In genomic region chr7:25219416-25219750, GRCm38 (mm10) we compare ENCODE assay signal across 8 mouse cellular contexts. TPM values are rescaled to one million over a fixed set of nuclear protein-coding genes. Genes with fewer than 3 reads are reported as not detected.
A peak's percentile ranks its signal among the peaks of the same experiment; 100 is the strongest.
DNase-seq lines count a peak whose midpoint lies in the region; ATAC-seq and TF ChIP-seq lines count a peak whose summit lies in the region.

No protein-coding gene starts in this region.

- H3K27ac ChIP-seq in kidney, embryonic 16.5 days (ENCODE audit: low read length) = peak overlapping the region; percentile 70
- H3K27ac ChIP-seq in cortical plate, adult 2 months (ENCODE audit: insufficient read depth, low read length) = 0 out of 2 replicates have a peak overlapping the region, but pooled peaks have one; percentile 19
- H3K27ac ChIP-seq in intestine, embryonic 14.5 days (ENCODE audit: low read depth) = peak overlapping the region; percentile 80
- H3K27ac ChIP-seq in midbrain, embryonic 15.5 days = peak overlapping the region; percentile 85

- H3K36me3 ChIP-seq in kidney, embryonic 16.5 days (ENCODE audit: insufficient read depth, low read length) = peaks cover 8% of the 10 kb centered on the region
- H3K36me3 ChIP-seq in intestine, embryonic 14.5 days (ENCODE audit: control insufficient read depth, insufficient read depth, low read length) = peaks cover 19% of the 10 kb centered on the region
- H3K36me3 ChIP-seq in midbrain, embryonic 15.5 days (replicated peaks) = peaks cover 7% of the 10 kb centered on the region; the same call in 1 of the 2 replicates

- H3K9me3 ChIP-seq in kidney, embryonic 16.5 days (ENCODE audit: low read length) = no peaks in the 10 kb centered on the region
- no peaks in the 10 kb centered on the region for H3K9me3 ChIP-seq in intestine, embryonic 14.5 days (ENCODE audit: control insufficient read depth, low read length)
- no peaks in the 10 kb centered on the region for H3K9me3 ChIP-seq in midbrain, embryonic 15.5 days

- H3K4me2 ChIP-seq in kidney, embryonic 16.5 days (replicated peaks; ENCODE audit: low read depth, low read length) = peak overlapping the region; percentile 86
- peak overlapping the region; percentile 83 for H3K4me2 ChIP-seq in intestine, embryonic 14.5 days (ENCODE audit: low read length)
- peak overlapping the region; percentile 90 for H3K4me2 ChIP-seq in midbrain, embryonic 15.5 days

- ATAC-seq in kidney, embryonic 16.5 days (ENCODE audit: low FRiP score, low TSS enrichment) = peak; percentile 13
- peak; percentile 30 for ATAC-seq in intestine, embryonic 14.5 days (replicated peaks; ENCODE audit: low FRiP score, low TSS enrichment, low read depth)
- peak; percentile 31 for ATAC-seq in midbrain, embryonic 15.5 days (replicated peaks)

- peak overlapping the region; percentile 63 for H3K4me3 ChIP-seq in kidney, embryonic 16.5 days (ENCODE audit: low read length)
- peak overlapping the region; percentile 86 for H3K4me3 ChIP-seq in cortical plate, adult 2 months (ENCODE audit: insufficient read depth, low read length)
- peak overlapping the region; percentile 72 for H3K4me3 ChIP-seq in intestine, embryonic 14.5 days (ENCODE audit: low read depth, low read length)
- H3K4me3 ChIP-seq in midbrain, embryonic 15.5 days = peak overlapping the region; percentile 59

- peaks cover 26% of the 10 kb centered on the region for H3K4me1 ChIP-seq in kidney, embryonic 16.5 days (ENCODE audit: insufficient read depth, low read length)
- H3K4me1 ChIP-seq in cortical plate, adult 2 months (ENCODE audit: control insufficient read depth, insufficient read depth, low read length) = no peaks in the 10 kb centered on the region
- H3K4me1 ChIP-seq in intestine, embryonic 14.5 days (replicated peaks; ENCODE audit: control insufficient read depth, insufficient read depth, low read length) = peaks cover 29% of the 10 kb centered on the region
- H3K4me1 ChIP-seq in midbrain, embryonic 15.5 days = peaks cover 36% of the 10 kb centered on the region

- no peak for TF ChIP-seq CTCF in cortical plate, adult 2 months (IDR thresholded peaks at IDR 0.05; ENCODE audit: extremely low read depth, insufficient read depth, low read length)

- peak overlapping the region; percentile 76 for H3K9ac ChIP-seq in kidney, embryonic 16.5 days (replicated peaks; ENCODE audit: low read length)
- H3K9ac ChIP-seq in intestine, embryonic 14.5 days (ENCODE audit: low read length) = peak overlapping the region; percentile 63
- peak overlapping the region; percentile 60 for H3K9ac ChIP-seq in midbrain, embryonic 15.5 days

- WGBS in kidney, embryonic 16.5 days = under 1% methylated on average over 16 of the region's 16 CpGs
- WGBS in intestine, embryonic 14.5 days = under 1% methylated on average over 16 of the region's 16 CpGs
- under 1% methylated on average over 16 of the region's 16 CpGs for WGBS in midbrain, embryonic 15.5 days

- no peak for TF ChIP-seq POLR2A in cortical plate, adult 2 months (IDR thresholded peaks at IDR 0.05; ENCODE audit: extremely low read depth, insufficient read depth, low read length)

- no peak for DNase-seq in kidney, adult 18-20 months
- DNase-seq in intestine, embryonic 14.5 days (ENCODE audit: low spot score) = no peak
- no peak for DNase-seq in spleen, postnatal 4 days (ENCODE audit: low spot score in 2 of 2)
- DNase-seq in gastrocnemius, postnatal 10 days = no peak
- DNase-seq in adrenal gland, postnatal 25 days = no peak

- H3K27me3 ChIP-seq in kidney, embryonic 16.5 days (ENCODE audit: insufficient read depth, low read length) = no peaks in the 10 kb centered on the region
- no peaks in the 10 kb centered on the region for H3K27me3 ChIP-seq in intestine, embryonic 14.5 days (replicated peaks; ENCODE audit: control insufficient read depth, insufficient read depth, low read length)
- no peaks in the 10 kb centered on the region for H3K27me3 ChIP-seq in midbrain, embryonic 15.5 days (replicated peaks)

RNA-seq across cellular contexts. Expression of gene Dedd2, which starts 1.0 kb away (rescaled TPM):
- polyA plus RNA-seq in kidney, embryonic 16.5 days (2015; fragmentation: Nextera tagmentation; extraction: Ambion mirVana) = 12.0 and 13.2 TPM in 2 replicates
- polyA plus RNA-seq in cortical plate, adult 2 months (2012; rRNA removed) = 22.7 and 25.7 TPM in 2 replicates
- 8.0 and 9.0 TPM in 2 replicates for polyA plus RNA-seq in intestine, embryonic 14.5 days (2014; fragmentation: Nextera tagmentation; extraction: Ambion mirVana)
- 18.5 and 18.7 TPM in 2 replicates for polyA plus RNA-seq in midbrain, embryonic 15.5 days (2015; fragmentation: Nextera tagmentation; extraction: Ambion mirVana)
- total RNA-seq in gastrocnemius, postnatal 10 days (2021) = 1 to 10 TPM; 6.3 to 7.4 TPM
- 17.5 and 18.0 TPM in 2 replicates for total RNA-seq in adrenal gland, postnatal 25 days (2021)

RNA-seq across cellular contexts. Expression of gene Zfp526, which starts 1.8 kb away (rescaled TPM):
- polyA plus RNA-seq in kidney, embryonic 16.5 days (2015; fragmentation: Nextera tagmentation; extraction: Ambion mirVana) = 2.7 and 3.0 TPM in 2 replicates
- polyA plus RNA-seq in cortical plate, adult 2 months (2012; rRNA removed) = 7.4 and 8.0 TPM in 2 replicates
- 3.9 and 4.2 TPM in 2 replicates for polyA plus RNA-seq in intestine, embryonic 14.5 days (2014; fragmentation: Nextera tagmentation; extraction: Ambion mirVana)
- 1.8 and 1.9 TPM in 2 replicates for polyA plus RNA-seq in midbrain, embryonic 15.5 days (2015; fragmentation: Nextera tagmentation; extraction: Ambion mirVana)
- 1 to 10 TPM; 6.2 to 8.5 TPM for total RNA-seq in gastrocnemius, postnatal 10 days (2021)
- total RNA-seq in adrenal gland, postnatal 25 days (2021) = 14.6 and 16.0 TPM in 2 replicates

RNA-seq across cellular contexts. Expression of gene Gsk3a, which starts 18.3 kb away (rescaled TPM):
- polyA plus RNA-seq in kidney, embryonic 16.5 days (2015; fragmentation: Nextera tagmentation; extraction: Ambion mirVana) = 9.0 and 9.9 TPM in 2 replicates
- 287 and 292 TPM in 2 replicates for polyA plus RNA-seq in cortical plate, adult 2 months (2012; rRNA removed)
- polyA plus RNA-seq in intestine, embryonic 14.5 days (2014; fragmentation: Nextera tagmentation; extraction: Ambion mirVana) = 13.2 and 13.6 TPM in 2 replicates
- polyA plus RNA-seq in midbrain, embryonic 15.5 days (2015; fragmentation: Nextera tagmentation; extraction: Ambion mirVana) = 19.5 TPM in 2 replicates
- total RNA-seq in gastrocnemius, postnatal 10 days (2021) = 10 to 100 TPM; 51.1 to 60.2 TPM
- total RNA-seq in adrenal gland, postnatal 25 days (2021) = 97.4 and 108 TPM in 2 replicates

RNA-seq across cellular contexts. Expression of gene Erf, which starts 31.2 kb away (rescaled TPM):
- 12.5 and 15.2 TPM in 2 replicates for polyA plus RNA-seq in kidney, embryonic 16.5 days (2015; fragmentation: Nextera tagmentation; extraction: Ambion mirVana)
- 47.2 and 48.6 TPM in 2 replicates for polyA plus RNA-seq in cortical plate, adult 2 months (2012; rRNA removed)
- polyA plus RNA-seq in intestine, embryonic 14.5 days (2014; fragmentation: Nextera tagmentation; extraction: Ambion mirVana) = 19.9 and 22.0 TPM in 2 replicates
- 3.3 and 5.3 TPM in 2 replicates for polyA plus RNA-seq in midbrain, embryonic 15.5 days (2015; fragmentation: Nextera tagmentation; extraction: Ambion mirVana)
- total RNA-seq in gastrocnemius, postnatal 10 days (2021) = 10 to 100 TPM; 14.9 to 18.4 TPM
- 19.4 and 33.2 TPM in 2 replicates for total RNA-seq in adrenal gland, postnatal 25 days (2021)

RNA-seq across cellular contexts. Expression of gene Pou2f2, which starts 39.9 kb away (rescaled TPM):
- polyA plus RNA-seq in kidney, embryonic 16.5 days (2015; fragmentation: Nextera tagmentation; extraction: Ambion mirVana) = 0.40 and 0.99 TPM in 2 replicates
- 10.5 and 10.7 TPM in 2 replicates for polyA plus RNA-seq in cortical plate, adult 2 months (2012; rRNA removed)
- 2.1 and 2.2 TPM in 2 replicates for polyA plus RNA-seq in intestine, embryonic 14.5 days (2014; fragmentation: Nextera tagmentation; extraction: Ambion mirVana)
- polyA plus RNA-seq in midbrain, embryonic 15.5 days (2015; fragmentation: Nextera tagmentation; extraction: Ambion mirVana) = 45.5 and 59.1 TPM in 2 replicates
- under 1 TPM; 0.16 to 0.77 TPM for total RNA-seq in gastrocnemius, postnatal 10 days (2021)
- total RNA-seq in adrenal gland, postnatal 25 days (2021) = 0.67 and 1.0 TPM in 2 replicates

Comparison
In these comparisons a context has a peak if more than half of its experiments do, and no peak if none do; other contexts are left out.
1. H3K27ac ChIP-seq: peak in every context shown above with its lines; median percentile 85 in midbrain, embryonic 15.5 days; 80 in intestine, embryonic 14.5 days; 70 in kidney, embryonic 16.5 days; 19 in cortical plate, adult 2 months.
2. RNA of gene Gsk3a, which starts 18.3 kb away (polyA plus RNA-seq): 287 to 292 TPM in cortical plate, adult 2 months; 19.5 TPM in midbrain, embryonic 15.5 days, 13.2 to 13.6 TPM in intestine, embryonic 14.5 days and 9.0 to 9.9 TPM in kidney, embryonic 16.5 days; every median in the first group is over 10 times any median in the second.
3. Peak in every context shown above with its lines, with median percentiles within 50 percentile points of each other: ATAC-seq, H3K4me2 ChIP-seq, H3K4me3 ChIP-seq and H3K9ac ChIP-seq.